Mouse (Mus musculus) stomach, postnatal 0 days (tissue): ENCODE measurements around the gene Abcc5.

Experiments
- CTCF ChIP-seq: IDR thresholded peaks from 2 replicates; pipeline ENCODE4 v1.5.1; 2016; ENCODE audit warnings: antibody characterized with exemption, low read depth, mild to moderate bottlenecking, moderate library complexity
- EP300 ChIP-seq: optimal IDR thresholded peaks from 2 replicates; pipeline ENCODE3; 2016; ENCODE audit warnings: antibody characterized with exemption

GRCm38 (mm10) chr16:20456106-20456505 is 29.9 kb upstream of the Abcc5 start:
- TF ChIP-seq CTCF = no peak
- TF ChIP-seq EP300 = no peak
